Mouse (Mus musculus): ENCODE results near the gene Sec14l5.

Sec14l5 gene

DNA sequence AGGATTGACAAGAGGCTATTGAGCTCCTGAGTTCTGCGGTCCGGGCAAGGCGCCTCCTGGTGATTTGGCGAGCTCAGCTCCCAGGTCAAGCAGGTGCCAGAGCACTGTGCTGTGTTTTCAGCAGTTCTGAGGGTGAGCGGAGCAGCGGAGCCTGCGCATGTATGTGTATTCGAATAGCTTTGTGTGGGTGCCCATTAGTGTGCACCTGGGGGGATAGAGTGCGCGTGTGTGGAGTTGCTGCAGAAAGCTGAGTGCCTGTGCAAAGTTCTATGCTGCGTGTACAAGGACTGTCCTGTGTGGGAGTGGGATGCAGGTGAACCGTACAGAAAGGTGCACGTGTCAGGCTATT, at the start of gene Sec14l5:
Gene Sec14l5, plus strand, starts transcription at position 73 of the 349 bp plus-strand sequence.
- DNase-seq (ENCODE audit: low read depth, low spot score) = no peak

GRCm38 (mm10) chr16:5101000-5101399, 45.9 kb upstream of the Sec14l5 start:
- no peak for DNase-seq (ENCODE audit: low read depth, low spot score)

- no peak for DNase-seq (ENCODE audit: low read depth, low spot score)
These were observed 37.0 kb upstream of the Sec14l5 start for GRCm38 (mm10) chr16:5109877-5110276.

GRCm38 (mm10) chr16:5111021-5111420, 35.9 kb upstream of the Sec14l5 start:
- no peak for DNase-seq (ENCODE audit: low read depth, low spot score)

DNA sequence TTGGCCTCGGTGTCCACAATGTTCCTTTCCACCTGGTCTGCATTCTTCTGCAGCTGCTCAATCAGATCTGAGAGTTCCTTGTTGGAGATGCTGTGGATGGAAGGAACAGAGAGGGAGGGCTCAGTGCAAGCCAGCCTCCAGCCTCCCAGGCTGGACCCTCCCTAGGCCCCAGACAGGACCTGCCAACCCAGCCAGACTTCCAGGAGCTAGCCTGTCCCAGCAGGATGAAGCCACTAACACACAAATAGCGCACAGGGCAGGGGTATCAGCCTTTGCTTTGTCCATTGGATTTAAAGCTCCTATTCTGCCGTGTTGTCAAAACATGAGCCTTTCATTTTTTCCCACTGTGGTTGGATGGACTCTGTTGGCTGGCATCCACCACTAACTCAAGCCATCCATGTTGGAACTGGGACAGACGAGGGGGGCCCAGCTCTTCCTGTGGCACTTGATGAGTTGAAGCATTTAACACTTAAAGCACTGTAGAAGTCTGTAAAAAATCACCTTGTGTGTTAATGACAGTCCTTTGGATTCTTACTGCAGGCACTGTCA, 33.8 kb upstream of the Sec14l5 start:
- DNase-seq (ENCODE audit: low read depth, low spot score) = no peak

GRCm38 (mm10) chr16:5113582-5113981, 33.3 kb upstream of the Sec14l5 start:
- DNase-seq (ENCODE audit: low read depth, low spot score) = no peak

- DNase-seq (ENCODE audit: low read depth, low spot score) = no peak
These were observed 27.5 kb upstream of the Sec14l5 start for GRCm38 (mm10) chr16:5119385-5119784.

- no peak for DNase-seq (ENCODE audit: low read depth, low spot score)
These were observed 27.1 kb upstream of the Sec14l5 start for GRCm38 (mm10) chr16:5119845-5120244.

- no peak for DNase-seq (ENCODE audit: low read depth, low spot score)
These were observed 23.4 kb upstream of the Sec14l5 start for GRCm38 (mm10) chr16:5123476-5123875.

DNA sequence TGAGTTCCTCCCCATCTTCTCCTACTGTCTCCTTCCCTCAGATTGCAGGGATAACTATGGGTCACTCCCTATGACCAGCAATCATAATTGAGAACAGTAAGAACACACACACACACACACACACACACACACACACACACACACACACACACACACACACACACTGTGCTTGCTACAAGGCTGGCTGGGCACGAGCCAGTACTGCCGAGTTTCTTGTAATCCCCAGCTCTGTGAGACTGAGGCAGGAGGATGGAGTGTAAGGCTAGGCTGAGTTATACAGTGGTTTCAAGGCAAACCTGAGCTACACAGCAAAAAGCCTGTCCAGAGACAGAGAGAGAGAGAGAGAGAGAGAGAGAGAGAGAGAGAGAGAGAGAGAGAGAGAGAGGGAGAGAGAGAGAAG, 16.7 kb upstream of the Sec14l5 start:
- DNase-seq (ENCODE audit: low read depth, low spot score) = no peak

DNA sequence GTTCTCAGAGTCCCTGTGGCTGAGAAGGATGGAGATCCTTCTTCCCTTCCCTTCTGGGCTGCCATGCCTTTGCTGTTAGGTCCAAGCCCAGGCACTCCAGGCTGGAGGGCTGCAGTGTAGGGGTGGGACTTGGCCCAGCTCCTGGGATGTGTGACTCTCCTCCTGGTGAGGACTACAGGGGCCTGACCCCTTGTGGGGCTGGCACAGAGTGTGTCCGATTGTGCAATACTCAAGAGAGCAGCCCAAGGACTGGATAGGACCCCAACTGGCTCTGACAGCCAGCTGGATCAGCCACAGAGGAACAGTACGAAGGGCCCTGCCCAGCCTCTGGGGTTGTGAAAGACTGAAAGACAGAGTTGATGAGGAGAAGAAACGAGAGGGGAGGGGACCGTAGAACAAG, 16.1 kb upstream of the Sec14l5 start:
- peak; percentile 91 for DNase-seq (ENCODE audit: low read depth, low spot score)

- no peak for DNase-seq (ENCODE audit: low read depth, low spot score)
These were observed 15.5 kb upstream of the Sec14l5 start for GRCm38 (mm10) chr16:5131251-5131922.

- DNase-seq (ENCODE audit: low read depth, low spot score) = no peak
These were observed 14.5 kb upstream of the Sec14l5 start, which contains the start of gene Ppl for GRCm38 (mm10) chr16:5132401-5132801. TSS of gene Ppl (minus strand) at chr16:5132421.

DNA sequence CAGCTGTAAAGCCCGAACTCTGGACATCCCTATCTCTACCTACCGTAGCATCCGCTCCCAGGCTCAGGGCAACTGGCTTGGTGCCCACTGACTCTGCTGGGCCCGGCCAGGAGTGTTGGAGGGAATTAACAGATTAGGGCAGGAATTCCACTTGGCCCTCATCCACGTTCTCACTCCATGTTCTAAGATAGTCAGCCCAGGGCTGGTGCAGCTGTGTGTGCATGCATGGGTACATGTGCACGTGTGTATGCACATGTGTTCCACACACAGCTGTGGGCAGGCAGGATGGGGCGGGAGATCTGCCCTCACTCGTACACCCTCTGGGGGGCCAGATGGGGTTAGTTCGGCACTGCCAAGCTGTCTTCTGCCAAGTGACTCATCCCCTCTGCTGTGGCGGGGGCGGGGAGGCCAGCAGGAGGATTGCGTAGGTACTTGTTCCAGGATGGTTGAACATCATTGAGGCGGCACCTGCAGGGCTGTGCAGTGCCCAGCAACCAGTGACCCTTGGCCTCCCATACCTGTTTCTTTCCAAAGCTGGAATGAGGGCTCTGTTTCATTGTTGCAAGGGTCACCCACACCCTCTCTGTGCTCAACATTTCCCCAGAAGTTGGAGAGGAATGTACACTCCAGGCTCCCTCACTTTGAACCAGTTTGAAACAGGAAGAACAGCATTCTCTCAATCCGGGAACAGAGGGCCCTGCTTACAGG, 12.1 kb upstream of the Sec14l5 start:
- peak; percentile 68 for DNase-seq (ENCODE audit: low read depth, low spot score)

- DNase-seq (ENCODE audit: low read depth, low spot score) = no peak
These were observed 11.2 kb upstream of the Sec14l5 start for GRCm38 (mm10) chr16:5135551-5136261.

- DNase-seq (ENCODE audit: low read depth, low spot score) = no peak
These were observed 10.4 kb upstream of the Sec14l5 start for GRCm38 (mm10) chr16:5136505-5136904.

DNA sequence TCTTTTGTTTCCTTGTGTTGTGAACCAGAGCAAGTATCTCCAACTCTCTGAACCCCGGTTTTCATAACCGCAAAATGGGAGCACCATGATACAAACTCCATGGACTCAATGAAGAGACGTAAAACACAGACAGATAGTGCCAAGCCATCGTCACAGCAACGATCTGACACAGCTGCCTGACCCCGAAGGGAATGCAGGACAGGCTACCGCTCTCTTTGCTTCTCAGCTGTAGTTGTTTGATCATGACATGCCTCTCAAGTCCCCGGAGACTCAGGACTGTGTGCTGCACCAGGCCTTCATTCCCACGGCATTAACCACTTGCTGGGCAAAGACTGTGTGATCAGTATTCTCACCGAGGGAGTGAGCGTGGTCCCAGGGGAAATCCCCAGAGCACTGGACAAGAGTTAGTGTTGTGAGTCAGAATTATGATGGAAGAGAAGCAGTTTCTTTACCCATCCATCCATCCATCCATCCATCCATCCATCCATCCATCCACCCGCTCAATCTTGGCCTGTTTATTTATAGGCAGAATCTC, 9.8 kb upstream of the Sec14l5 start:
- no peak for DNase-seq (ENCODE audit: low read depth, low spot score)

DNA sequence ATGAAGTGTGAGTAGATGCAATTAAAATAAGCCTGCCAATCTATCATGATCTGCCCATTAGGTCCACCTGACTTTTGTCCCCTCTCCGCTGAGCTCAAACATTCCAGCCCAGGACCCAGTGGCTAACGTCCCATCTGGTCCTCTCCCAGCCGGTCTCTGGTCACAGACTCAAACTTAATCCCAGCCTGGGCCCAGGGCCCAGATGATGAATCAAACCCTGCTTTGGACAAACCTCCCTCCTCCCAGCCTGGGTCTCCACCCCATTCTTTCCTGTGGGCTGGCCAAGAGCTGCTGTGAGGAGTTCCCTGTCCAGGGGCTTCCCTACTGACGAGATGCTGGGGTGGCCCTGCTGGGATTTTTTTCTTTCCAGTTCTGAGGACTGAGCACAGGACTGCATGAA, 7.2 kb upstream of the Sec14l5 start:
- peak; percentile 73 for DNase-seq (ENCODE audit: low read depth, low spot score)

GRCm38 (mm10) chr16:5145570-5145969, 1.3 kb upstream of the Sec14l5 start:
- peak; percentile 67 for DNase-seq (ENCODE audit: low read depth, low spot score)

- peak; percentile 79 for DNase-seq (ENCODE audit: low read depth, low spot score)
These were observed 407 bp upstream of the Sec14l5 start for GRCm38 (mm10) chr16:5146367-5147036.

DNA sequence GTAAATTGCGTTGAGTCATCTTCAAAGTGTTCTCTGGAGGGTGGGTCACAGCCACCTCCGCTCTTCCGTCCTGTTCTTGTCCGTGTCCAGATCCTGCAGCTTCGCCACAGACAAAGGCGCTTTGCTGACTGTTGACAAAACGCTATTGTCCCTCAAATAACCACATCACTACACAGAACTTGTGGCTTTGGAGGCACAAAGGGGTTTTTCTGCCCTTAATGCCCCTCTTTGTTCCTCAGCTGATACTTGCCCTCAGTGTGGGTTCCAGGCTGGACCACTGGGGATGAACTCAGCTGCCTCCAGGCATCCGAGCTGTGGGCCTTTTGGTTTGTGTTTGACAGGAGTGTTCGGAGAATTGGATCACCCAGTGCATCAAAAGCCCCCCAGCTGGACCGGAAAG, 3.6 kb downstream of the Sec14l5 start:
- no peak for DNase-seq (ENCODE audit: low read depth, low spot score)

Data from skeletal muscle tissue, adult 2 months (tissue).